Mouse (Mus musculus): ENCODE data around the gene Gm10100. TPM values are rescaled to one million over a fixed set of nuclear protein-coding genes. Genes with fewer than 3 reads are reported as not detected.
"Not testable (repeated sequence)": the region's sequence is repeated elsewhere in the genome, so short reads cannot be mapped to it uniquely, and the experiment has no call there.

Gm10100 gene
- total and polyA plus RNA-seq, 2 experiments, result not detected

DNA sequence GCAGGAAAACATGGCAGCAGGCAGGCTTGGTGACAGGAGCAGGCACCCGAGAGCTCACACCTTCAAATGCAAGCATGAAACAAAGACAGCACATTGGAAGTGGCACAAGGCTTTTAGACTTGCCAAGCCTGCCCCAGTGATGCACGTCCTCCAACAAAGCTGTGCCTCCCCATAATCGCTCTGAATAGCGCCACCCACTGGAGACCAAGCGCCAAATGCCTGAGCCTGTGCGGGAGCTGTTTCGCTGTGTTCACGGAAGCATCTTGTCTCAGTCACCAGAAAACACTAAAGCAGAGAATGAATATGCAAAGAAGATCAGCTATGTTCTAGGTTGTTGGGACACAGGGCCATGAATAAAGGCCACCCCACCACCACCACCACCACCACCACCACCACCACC, 1.4 kb upstream of the Gm10100 start:
- H3K27me3 ChIP-seq (ENCODE audit: control insufficient read depth, insufficient read depth, low read length), result no peaks in the 10 kb centered on the region
- no peaks in the 10 kb centered on the region for H3K4me1 ChIP-seq (ENCODE audit: control insufficient read depth, insufficient read depth, low read length)
- H3K4me3 ChIP-seq (ENCODE audit: insufficient read depth, low read depth, low read length), result no peak overlapping the region
- H3K79me2 ChIP-seq (ENCODE audit: control insufficient read depth, insufficient read depth, low read length), result no peaks in the 10 kb centered on the region
- no peak overlapping the region for H3K27ac ChIP-seq (replicated peaks; ENCODE audit: insufficient read depth, low read depth, low read length)
- 77% methylated on average over 8 of the region's 8 CpGs for WGBS
- H3K9ac ChIP-seq (ENCODE audit: low read depth, low read length), result no peak overlapping the region
- TF ChIP-seq POLR2A (IDR thresholded peaks at IDR 0.05; ENCODE audit: extremely low read depth, insufficient read depth, low read length) (no peak), CTCF (IDR thresholded peaks at IDR 0.05; ENCODE audit: low read depth, low read length) (peak; percentile 25; the same call in 1 of the 2 replicates)
- no peaks in the 10 kb centered on the region for H3K36me3 ChIP-seq (ENCODE audit: control insufficient read depth, insufficient read depth, low read length)
- DNase-seq (ENCODE audit: extremely low read depth, low read depth, low spot score), result no peak

DNA sequence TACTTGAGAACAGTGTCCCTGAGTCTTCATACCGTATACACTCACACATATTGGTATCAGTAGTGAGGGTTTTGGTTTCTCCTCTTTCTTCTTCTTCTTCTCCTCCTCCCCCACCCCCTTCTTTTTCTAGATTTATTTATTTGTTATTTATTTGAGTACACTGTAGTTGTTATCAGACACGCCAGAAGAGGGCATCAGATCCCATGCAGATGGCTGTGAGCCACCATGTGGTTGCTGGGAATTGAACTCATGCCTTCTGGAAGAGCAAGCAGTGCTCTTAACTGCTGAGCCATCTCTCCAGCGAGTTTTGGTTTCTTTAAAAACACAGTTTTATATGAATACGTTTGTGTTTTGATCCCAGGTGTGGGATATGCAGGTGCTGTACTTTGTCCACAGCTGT, 2.0 kb downstream of the Gm10100 start:
- Histone ChIP-seq H3K27me3 (ENCODE audit: control insufficient read depth, insufficient read depth, low read length) (no peaks in the 10 kb centered on the region), H3K9ac (ENCODE audit: low read depth, low read length) (no peak overlapping the region), H3K79me2 (ENCODE audit: control insufficient read depth, insufficient read depth, low read length) (no peaks in the 10 kb centered on the region), H3K36me3 (ENCODE audit: control insufficient read depth, insufficient read depth, low read length) (no peaks in the 10 kb centered on the region), H3K27ac (replicated peaks; ENCODE audit: insufficient read depth, low read depth, low read length) (no peak overlapping the region), H3K4me3 (ENCODE audit: insufficient read depth, low read depth, low read length) (no peak overlapping the region), H3K4me1 (ENCODE audit: control insufficient read depth, insufficient read depth, low read length) (no peaks in the 10 kb centered on the region)
- 63% methylated on average over 4 of the region's 4 CpGs for WGBS
- no peak for TF ChIP-seq CTCF (IDR thresholded peaks at IDR 0.05; ENCODE audit: low read depth, low read length)
- no peak for TF ChIP-seq POLR2A (IDR thresholded peaks at IDR 0.05; ENCODE audit: extremely low read depth, insufficient read depth, low read length)
- DNase-seq (ENCODE audit: extremely low read depth, low read depth, low spot score), result no peak

DNA sequence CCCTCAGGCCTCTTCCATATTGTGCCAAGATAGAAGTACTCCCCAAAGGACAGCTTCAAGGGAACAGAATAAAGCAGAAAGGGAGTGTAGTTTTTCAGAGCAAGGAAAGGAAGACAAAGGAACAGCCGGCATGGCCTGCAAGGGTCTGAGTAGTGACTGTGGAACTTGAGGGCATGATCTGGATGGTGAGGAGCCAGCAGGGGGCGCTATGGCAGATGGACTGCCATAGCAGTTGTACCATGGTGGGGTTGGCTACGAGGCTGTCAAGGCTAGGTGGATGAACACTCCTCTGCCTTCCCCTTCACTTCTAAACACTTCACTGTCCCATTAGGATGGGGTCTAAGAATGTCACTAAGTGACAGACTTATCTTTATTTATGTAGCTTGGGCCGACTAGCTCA, 3.0 kb downstream of the Gm10100 start:
- Histone ChIP-seq H3K36me3 (ENCODE audit: control insufficient read depth, insufficient read depth, low read length) (no peaks in the 10 kb centered on the region), H3K9ac (ENCODE audit: low read depth, low read length) (no peak overlapping the region), H3K27me3 (ENCODE audit: control insufficient read depth, insufficient read depth, low read length) (no peaks in the 10 kb centered on the region), H3K4me1 (ENCODE audit: control insufficient read depth, insufficient read depth, low read length) (no peaks in the 10 kb centered on the region), H3K79me2 (ENCODE audit: control insufficient read depth, insufficient read depth, low read length) (no peaks in the 10 kb centered on the region), H3K27ac (replicated peaks; ENCODE audit: insufficient read depth, low read depth, low read length) (no peak overlapping the region), H3K4me3 (ENCODE audit: insufficient read depth, low read depth, low read length) (no peak overlapping the region)
- DNase-seq (ENCODE audit: extremely low read depth, low read depth, low spot score), result no peak
- TF ChIP-seq CTCF (IDR thresholded peaks at IDR 0.05; ENCODE audit: low read depth, low read length), result peak; percentile 67
- TF ChIP-seq POLR2A (IDR thresholded peaks at IDR 0.05; ENCODE audit: extremely low read depth, insufficient read depth, low read length), result no peak
- 59% methylated on average over 4 of the region's 4 CpGs for WGBS

DNA sequence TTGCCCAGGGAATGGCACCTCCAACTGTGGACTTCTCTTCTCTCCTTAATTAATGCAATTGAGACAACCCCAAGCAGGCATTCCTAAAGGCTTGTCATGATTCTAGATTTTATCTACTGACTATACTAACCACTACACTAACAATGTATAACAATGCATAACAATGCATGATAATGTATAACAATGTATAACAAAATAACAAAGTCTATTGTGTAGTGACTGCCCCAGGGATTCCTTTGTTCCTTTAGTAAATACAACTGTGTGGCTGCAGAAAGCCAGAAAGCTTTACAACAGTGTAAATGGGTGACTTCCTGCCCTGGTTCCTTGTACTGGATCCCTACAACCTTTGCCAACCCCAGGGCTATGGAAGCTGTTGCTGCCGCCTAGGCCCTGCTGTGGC, 9.6 kb downstream of the Gm10100 start:
- TF ChIP-seq POLR2A (IDR thresholded peaks at IDR 0.05; ENCODE audit: extremely low read depth, insufficient read depth, low read length) (no peak), CTCF (IDR thresholded peaks at IDR 0.05; ENCODE audit: low read depth, low read length) (no peak)
- no peak overlapping the region for H3K4me3 ChIP-seq (ENCODE audit: insufficient read depth, low read depth, low read length)
- H3K4me1 ChIP-seq (ENCODE audit: control insufficient read depth, insufficient read depth, low read length), result no peaks in the 10 kb centered on the region
- H3K9ac ChIP-seq (ENCODE audit: low read depth, low read length), result no peak overlapping the region
- no peak for DNase-seq (ENCODE audit: extremely low read depth, low read depth, low spot score)
- H3K79me2 ChIP-seq (ENCODE audit: control insufficient read depth, insufficient read depth, low read length), result no peaks in the 10 kb centered on the region
- no peak overlapping the region for H3K27ac ChIP-seq (replicated peaks; ENCODE audit: insufficient read depth, low read depth, low read length)
- no peaks in the 10 kb centered on the region for H3K27me3 ChIP-seq (ENCODE audit: control insufficient read depth, insufficient read depth, low read length)
- 100% methylated on average over 1 of the region's 1 CpGs for WGBS
- no peaks in the 10 kb centered on the region for H3K36me3 ChIP-seq (ENCODE audit: control insufficient read depth, insufficient read depth, low read length)

DNA sequence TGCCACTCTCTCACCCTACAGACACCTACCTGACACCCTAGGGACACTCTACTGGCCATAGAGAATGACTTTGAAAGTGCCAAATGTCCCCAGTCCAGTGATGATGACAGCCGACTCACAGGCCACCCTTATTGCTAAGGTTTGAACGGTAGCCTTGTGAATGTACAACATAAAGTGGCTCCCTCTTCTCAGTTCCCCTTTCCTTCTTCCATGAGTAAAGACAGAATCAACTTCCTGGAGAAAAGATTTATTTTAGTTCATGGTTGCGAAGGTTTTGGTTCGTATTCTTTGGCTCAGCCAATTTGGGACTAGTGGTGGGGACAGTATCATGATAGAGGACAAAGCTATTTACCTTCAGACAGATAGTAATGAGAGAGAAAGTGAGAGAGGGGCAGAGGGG, 12.6 kb downstream of the Gm10100 start:
- Histone ChIP-seq H3K4me1 (ENCODE audit: control insufficient read depth, insufficient read depth, low read length) (no peaks in the 10 kb centered on the region), H3K27ac (replicated peaks; ENCODE audit: insufficient read depth, low read depth, low read length) (no peak overlapping the region), H3K4me3 (ENCODE audit: insufficient read depth, low read depth, low read length) (no peak overlapping the region), H3K27me3 (ENCODE audit: control insufficient read depth, insufficient read depth, low read length) (no peaks in the 10 kb centered on the region), H3K79me2 (ENCODE audit: control insufficient read depth, insufficient read depth, low read length) (no peaks in the 10 kb centered on the region), H3K36me3 (ENCODE audit: control insufficient read depth, insufficient read depth, low read length) (no peaks in the 10 kb centered on the region), H3K9ac (ENCODE audit: low read depth, low read length) (no peak overlapping the region)
- 75% methylated on average over 4 of the region's 4 CpGs for WGBS
- no peak for DNase-seq (ENCODE audit: extremely low read depth, low read depth, low spot score)
- no peak for TF ChIP-seq POLR2A (IDR thresholded peaks at IDR 0.05; ENCODE audit: extremely low read depth, insufficient read depth, low read length)
- no peak for TF ChIP-seq CTCF (IDR thresholded peaks at IDR 0.05; ENCODE audit: low read depth, low read length)

DNA sequence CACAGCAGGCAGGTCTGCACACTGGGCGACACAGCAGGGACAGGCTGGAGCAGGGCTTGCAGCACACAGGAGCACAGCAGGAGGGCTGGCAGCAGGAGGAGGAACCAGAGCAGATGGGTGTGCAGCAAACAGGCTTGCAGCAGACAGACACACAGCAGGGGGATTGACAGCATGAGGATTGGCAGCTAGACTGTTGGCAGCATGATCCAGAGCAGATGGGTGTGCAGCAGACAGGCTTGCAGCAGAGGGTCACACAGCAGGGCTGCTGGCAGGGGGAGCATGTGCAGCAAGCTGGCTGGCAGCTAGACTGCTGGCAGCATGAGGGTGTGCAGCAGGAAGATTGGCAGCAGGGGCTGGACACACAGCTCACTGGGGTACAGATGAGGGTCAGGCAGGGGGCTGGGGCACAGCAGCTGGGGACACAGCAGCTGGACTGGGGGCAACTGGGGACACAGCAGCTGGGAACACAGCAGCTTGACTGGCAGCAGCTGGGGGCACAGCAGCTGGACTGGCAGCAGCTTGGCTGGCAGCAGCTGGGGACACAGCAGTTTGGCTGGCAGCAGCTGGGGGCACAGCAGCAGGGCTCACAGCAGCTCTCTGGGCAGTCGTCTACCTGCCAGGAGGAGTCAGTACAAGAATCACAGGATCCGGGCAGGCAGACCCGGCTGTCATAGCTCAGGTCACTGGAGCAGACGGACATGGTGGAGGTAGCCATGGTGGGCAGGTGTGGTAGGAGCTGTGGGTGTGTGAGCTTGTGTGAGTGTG, 15.8 kb downstream of the Gm10100 start, which contains the start of gene Gm18596:
Gene Gm18596, minus strand, starts transcription at position 715 of the 765 bp plus-strand sequence.
- not testable (repeated sequence) for H3K4me1 ChIP-seq (ENCODE audit: control insufficient read depth, insufficient read depth, low read length); H3K9ac ChIP-seq (ENCODE audit: low read depth, low read length); H3K27ac ChIP-seq (replicated peaks; ENCODE audit: insufficient read depth, low read depth, low read length); H3K4me3 ChIP-seq (ENCODE audit: insufficient read depth, low read depth, low read length); H3K79me2 ChIP-seq (ENCODE audit: control insufficient read depth, insufficient read depth, low read length); DNase-seq (ENCODE audit: extremely low read depth, low read depth, low spot score); H3K36me3 ChIP-seq (ENCODE audit: control insufficient read depth, insufficient read depth, low read length); H3K27me3 ChIP-seq (ENCODE audit: control insufficient read depth, insufficient read depth, low read length)
- 67% methylated on average over 5 of the region's 5 CpGs for WGBS

DNA sequence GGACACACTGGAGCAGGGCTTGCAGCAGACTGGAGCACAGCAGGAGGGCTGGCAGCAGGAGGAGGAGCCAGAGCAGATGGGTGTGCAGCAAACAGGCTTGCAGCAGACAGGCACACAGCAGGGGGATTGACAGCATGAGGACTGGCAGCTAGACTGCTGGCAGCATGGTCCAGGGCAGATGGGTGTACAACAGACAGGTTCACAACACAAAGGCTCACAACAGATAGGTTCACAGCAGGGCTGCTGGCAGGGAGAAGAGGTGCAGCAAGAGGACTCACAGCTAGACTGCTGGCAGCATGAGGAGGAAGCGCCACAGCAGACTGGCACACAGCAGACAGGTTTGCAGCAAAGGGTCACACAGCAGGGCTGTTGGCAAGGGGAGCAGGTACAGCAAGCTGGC, 24.4 kb downstream of the Gm10100 start:
- not testable (repeated sequence) for H3K36me3 ChIP-seq (ENCODE audit: control insufficient read depth, insufficient read depth, low read length); H3K27ac ChIP-seq (replicated peaks; ENCODE audit: insufficient read depth, low read depth, low read length); H3K79me2 ChIP-seq (ENCODE audit: control insufficient read depth, insufficient read depth, low read length); H3K4me3 ChIP-seq (ENCODE audit: insufficient read depth, low read depth, low read length); H3K9ac ChIP-seq (ENCODE audit: low read depth, low read length); H3K27me3 ChIP-seq (ENCODE audit: control insufficient read depth, insufficient read depth, low read length); H3K4me1 ChIP-seq (ENCODE audit: control insufficient read depth, insufficient read depth, low read length)
- DNase-seq (ENCODE audit: extremely low read depth, low read depth, low spot score), result peak; percentile 5
- 58% methylated on average over 1 of the region's 1 CpGs for WGBS

DNA sequence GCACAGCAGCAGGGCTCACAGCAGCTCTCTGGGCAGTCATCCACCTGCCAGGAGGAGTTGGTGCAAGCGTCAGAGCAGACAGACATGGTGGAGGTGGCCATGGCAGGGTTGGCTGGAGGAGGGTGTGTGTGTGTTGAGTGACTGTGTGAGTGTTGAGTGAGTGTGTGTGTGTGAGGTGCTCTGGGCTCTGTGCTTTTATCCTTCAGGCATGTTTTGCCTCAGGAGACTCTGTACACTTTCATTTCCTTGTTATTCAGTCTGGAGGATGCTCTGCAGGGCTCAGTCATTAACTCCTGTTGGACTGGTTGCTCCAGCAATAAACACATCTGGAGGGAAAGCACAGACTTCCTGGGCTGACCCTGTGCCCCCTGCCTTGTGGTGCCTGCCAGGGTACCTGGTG, 25.0 kb downstream of the Gm10100 start, which contains the start of gene Gm9736:
Gene Gm9736, minus strand, starts transcription at position 101 of the 400 bp plus-strand sequence.
- not testable (repeated sequence) for H3K36me3 ChIP-seq (ENCODE audit: control insufficient read depth, insufficient read depth, low read length); H3K79me2 ChIP-seq (ENCODE audit: control insufficient read depth, insufficient read depth, low read length); H3K4me3 ChIP-seq (ENCODE audit: insufficient read depth, low read depth, low read length); DNase-seq (ENCODE audit: extremely low read depth, low read depth, low spot score); H3K9ac ChIP-seq (ENCODE audit: low read depth, low read length); H3K27me3 ChIP-seq (ENCODE audit: control insufficient read depth, insufficient read depth, low read length); H3K27ac ChIP-seq (replicated peaks; ENCODE audit: insufficient read depth, low read depth, low read length); H3K4me1 ChIP-seq (ENCODE audit: control insufficient read depth, insufficient read depth, low read length)
- 67% methylated on average over 1 of the region's 1 CpGs for WGBS
